Comparison of ENCODE assay signal across 8 mouse cellular contexts in genomic region chr6:127266813-127267165, GRCm38 (mm10).
DNase-seq lines count a peak whose midpoint lies in the region; ATAC-seq and TF ChIP-seq lines count a peak whose summit lies in the region.

No protein-coding gene starts in this region.

- no peaks in the 10 kb centered on the region for H3K36me3 ChIP-seq in heart, embryonic 10.5 days
- no peaks in the 10 kb centered on the region for H3K36me3 ChIP-seq in forebrain, embryonic 10.5 days (replicated peaks)
- no peaks in the 10 kb centered on the region for H3K36me3 ChIP-seq in intestine, embryonic 15.5 days
- no peaks in the 10 kb centered on the region for H3K36me3 ChIP-seq in liver, embryonic 14.5 days (replicated peaks; ENCODE audit: control insufficient read depth, insufficient read depth, low read depth)
- no peaks in the 10 kb centered on the region for H3K36me3 ChIP-seq in neural tube, embryonic 13.5 days

- peak overlapping the region; percentile 84 for H3K27ac ChIP-seq in heart, embryonic 10.5 days
- H3K27ac ChIP-seq in forebrain, embryonic 10.5 days = peak overlapping the region; percentile 80
- peak overlapping the region; percentile 75 for H3K27ac ChIP-seq in intestine, embryonic 15.5 days
- H3K27ac ChIP-seq in liver, embryonic 14.5 days = no peak overlapping the region
- H3K27ac ChIP-seq in neural tube, embryonic 13.5 days (replicated peaks) = peak overlapping the region; percentile 56

- H3K4me2 ChIP-seq in intestine, embryonic 15.5 days (replicated peaks) = peak overlapping the region; percentile 71
- peak overlapping the region; percentile 61 for H3K4me2 ChIP-seq in liver, embryonic 14.5 days (ENCODE audit: low read depth)
- H3K4me2 ChIP-seq in neural tube, embryonic 13.5 days = peak overlapping the region; percentile 64

- no peaks in the 10 kb centered on the region for H3K9me3 ChIP-seq in heart, embryonic 10.5 days
- 0 out of 2 replicates have a peak, but pooled peaks cover 4% of the 10 kb centered on the region for H3K9me3 ChIP-seq in forebrain, embryonic 10.5 days
- H3K9me3 ChIP-seq in intestine, embryonic 15.5 days = no peaks in the 10 kb centered on the region
- no peaks in the 10 kb centered on the region for H3K9me3 ChIP-seq in liver, embryonic 14.5 days (ENCODE audit: control insufficient read depth, low read length)
- peaks cover 4% of the 10 kb centered on the region; the same call in 1 of the 2 replicates for H3K9me3 ChIP-seq in neural tube, embryonic 13.5 days

- peak; percentile 76 for TF ChIP-seq CTCF in liver, embryonic 14.5 days (IDR thresholded peaks at IDR 0.05; ENCODE audit: low read depth)

- H3K9ac ChIP-seq in intestine, embryonic 15.5 days = peak overlapping the region; percentile 21; the same call in 1 of the 2 replicates
- no peak overlapping the region for H3K9ac ChIP-seq in liver, embryonic 14.5 days (replicated peaks)
- peak overlapping the region; percentile 63 for H3K9ac ChIP-seq in neural tube, embryonic 13.5 days

- peak; percentile 79 for DNase-seq in heart, embryonic 10.5 days (ENCODE audit: low spot score)
- DNase-seq in heart, adult 8-10 months (ENCODE audit: low spot score) = no peak
- DNase-seq in R1 (ENCODE audit: low read depth, low spot score) = peak; percentile 70
- no peak for DNase-seq in forebrain, embryonic 10.5 days (ENCODE audit: extremely low spot score, low spot score)
- DNase-seq in liver, embryonic 14.5 days (ENCODE audit: low read depth in 3 of 3, low spot score in 3 of 3) = peak in 1 of 3 experiments; percentile 19
- DNase-seq in yolk sac, embryonic 10.5 days (ENCODE audit: low spot score) = no peak

- H3K27me3 ChIP-seq in heart, embryonic 10.5 days (ENCODE audit: insufficient read depth, poor library complexity, severe bottlenecking) = peaks cover 24% of the 10 kb centered on the region; the same call in 1 of the 2 replicates
- H3K27me3 ChIP-seq in forebrain, embryonic 10.5 days (ENCODE audit: poor library complexity, severe bottlenecking) = peaks cover 59% of the 10 kb centered on the region
- H3K27me3 ChIP-seq in intestine, embryonic 15.5 days (replicated peaks) = no peaks in the 10 kb centered on the region
- H3K27me3 ChIP-seq in liver, embryonic 14.5 days (ENCODE audit: control insufficient read depth, insufficient read depth, low read length) = no peaks in the 10 kb centered on the region; the same call in 1 of the 2 replicates
- H3K27me3 ChIP-seq in neural tube, embryonic 13.5 days = no peaks in the 10 kb centered on the region; the same call in 1 of the 2 replicates

- ATAC-seq in intestine, embryonic 15.5 days = no peak
- no peak for ATAC-seq in liver, embryonic 14.5 days (ENCODE audit: insufficient read depth)
- ATAC-seq in neural tube, embryonic 13.5 days (ENCODE audit: low read depth) = no peak

- H3K4me1 ChIP-seq in heart, embryonic 10.5 days = peaks cover 32% of the 10 kb centered on the region
- peaks cover 36% of the 10 kb centered on the region for H3K4me1 ChIP-seq in forebrain, embryonic 10.5 days
- peaks cover 25% of the 10 kb centered on the region for H3K4me1 ChIP-seq in intestine, embryonic 15.5 days (replicated peaks)
- H3K4me1 ChIP-seq in liver, embryonic 14.5 days (replicated peaks; ENCODE audit: control insufficient read depth in 2 of 2, insufficient read depth in 2 of 2, low read length in 1 of 2) = 0 out of 4 replicates have a peak, but pooled peaks cover 0 to 4% of the 10 kb centered on the region in 2 experiments
- peaks cover 9% of the 10 kb centered on the region for H3K4me1 ChIP-seq in neural tube, embryonic 13.5 days (replicated peaks)

- no peak for TF ChIP-seq EP300 in liver, embryonic 14.5 days (IDR thresholded peaks at IDR 0.05; ENCODE audit: low read depth)

- peak overlapping the region; percentile 57; the same call in 1 of the 2 replicates for H3K4me3 ChIP-seq in heart, embryonic 10.5 days
- H3K4me3 ChIP-seq in forebrain, embryonic 10.5 days = peak overlapping the region; percentile 44
- H3K4me3 ChIP-seq in intestine, embryonic 15.5 days (replicated peaks) = no peak overlapping the region
- no peak overlapping the region; a peak in 1 of 4 replicates for H3K4me3 ChIP-seq in liver, embryonic 14.5 days (ENCODE audit: insufficient read depth in 1 of 2, low read depth in 2 of 2, low read length in 2 of 2)
- H3K4me3 ChIP-seq in neural tube, embryonic 13.5 days = peak overlapping the region; percentile 37

- 36% methylated on average over 10 of the region's 10 CpGs for WGBS in heart, embryonic 10.5 days
- 36% methylated on average over 10 of the region's 10 CpGs for WGBS in forebrain, embryonic 10.5 days
- 33% methylated on average over 10 of the region's 10 CpGs for WGBS in intestine, embryonic 15.5 days
- WGBS in liver, embryonic 14.5 days (ENCODE audit: insufficient replicate concordance) = 20% methylated on average over 10 of the region's 10 CpGs
- WGBS in neural tube, embryonic 13.5 days = 29% methylated on average over 10 of the region's 10 CpGs

Comparison
In these comparisons a context has a peak if more than half of its experiments do, and no peak if none do; other contexts are left out.
1. DNase-seq: peak in heart, embryonic 10.5 days (single experiment) and R1 (single experiment); none in heart, adult 8-10 months (single experiment), forebrain, embryonic 10.5 days (single experiment) and yolk sac, embryonic 10.5 days (single experiment).
2. H3K4me3 ChIP-seq: peak in heart, embryonic 10.5 days (single experiment), forebrain, embryonic 10.5 days (single experiment) and neural tube, embryonic 13.5 days (single experiment); none in intestine, embryonic 15.5 days (single experiment) and liver, embryonic 14.5 days (0 of 2).
3. Peak in every context shown above with its lines, with median percentiles within 50 percentile points of each other: H3K4me2 ChIP-seq.